Mouse (Mus musculus) right cerebral cortex, adult 18-20 months (tissue): Measurements from ENCODE around the gene Lgals7.

Source experiments
- DNase-seq: peaks from one replicate; pipeline ENCODE4 v3.0.0; 2022; ENCODE audit warnings: mixed read lengths

Lgals7 gene

DNA sequence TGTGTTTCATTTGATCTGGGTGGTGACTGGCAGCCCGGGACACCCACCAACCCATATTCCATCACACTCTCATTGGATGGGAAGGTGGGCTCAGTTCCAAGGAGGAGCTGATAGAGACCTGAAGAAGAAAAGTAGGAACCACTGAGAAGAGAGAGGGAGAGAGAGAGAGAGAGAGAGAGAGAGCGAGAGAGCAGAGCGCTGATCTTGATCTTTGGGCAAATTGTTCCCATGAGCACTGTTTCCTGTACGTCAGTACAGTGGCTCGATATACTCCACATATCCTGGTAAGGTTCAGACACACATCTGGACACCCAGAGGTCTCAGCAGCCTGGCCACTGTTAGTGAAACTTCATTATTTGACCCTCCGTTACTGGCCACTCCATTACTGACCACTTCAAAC is at the start of gene Lgals7:
Gene Lgals7 (plus strand): TSS at position 314 of the 400 bp plus-strand sequence.
- no peak for DNase-seq

DNA sequence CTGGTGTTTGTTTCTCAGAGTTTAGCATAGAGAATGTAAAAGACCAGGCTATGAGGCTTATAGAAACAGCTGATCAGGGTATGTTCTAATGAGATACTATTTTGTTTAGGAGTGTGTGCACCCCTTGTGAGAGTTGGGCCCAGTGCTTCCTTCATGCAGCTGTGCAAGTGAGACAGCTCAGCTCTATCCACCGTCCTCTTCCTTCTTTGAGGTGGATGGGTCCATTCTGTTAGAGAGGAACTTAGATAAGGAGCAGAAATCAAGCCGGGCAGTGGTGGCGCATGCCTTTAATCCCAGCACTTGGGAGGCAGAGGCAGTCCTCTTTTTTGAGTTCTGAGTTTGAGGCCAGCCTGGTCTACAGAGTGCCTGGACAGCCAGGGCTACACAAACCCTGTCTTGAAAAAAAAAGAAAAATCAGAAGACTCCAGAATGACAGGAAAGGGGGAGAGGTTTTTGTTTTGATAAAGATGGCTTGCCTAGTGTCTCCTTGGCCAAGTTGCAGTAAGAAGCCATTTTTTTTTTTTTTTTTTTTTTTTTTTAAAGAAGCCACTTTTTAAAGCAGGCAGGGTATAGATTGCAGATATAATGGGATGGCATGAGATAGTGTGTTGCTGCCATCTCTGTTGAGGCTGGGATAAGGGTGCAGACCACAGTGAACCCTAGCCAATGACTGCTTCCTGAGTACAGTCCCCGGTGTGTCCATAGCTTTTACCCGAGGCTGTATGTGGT is 49.2 kb upstream of the Lgals7 start:
- DNase-seq: no peak

DNA sequence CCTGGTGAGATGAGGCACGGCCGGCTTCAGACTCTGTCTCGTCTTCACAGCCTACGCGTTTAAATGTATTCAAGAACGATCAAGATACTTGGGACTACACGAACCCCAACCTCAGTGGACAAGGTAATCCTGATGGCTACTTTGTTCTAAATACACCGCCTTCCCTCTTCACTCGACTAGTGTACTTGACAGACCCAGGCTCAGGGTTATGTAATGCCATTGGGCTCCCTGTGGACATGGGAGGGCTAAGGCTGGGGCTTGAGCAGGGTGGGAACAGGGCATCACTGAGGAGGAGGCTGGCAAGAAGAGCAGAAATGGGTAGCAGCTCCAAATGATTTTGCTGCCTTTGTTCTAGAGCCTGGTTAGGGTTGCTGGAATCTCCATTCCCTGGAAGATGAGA is 48.4 kb upstream of the Lgals7 start:
- DNase-seq: no peak

DNA sequence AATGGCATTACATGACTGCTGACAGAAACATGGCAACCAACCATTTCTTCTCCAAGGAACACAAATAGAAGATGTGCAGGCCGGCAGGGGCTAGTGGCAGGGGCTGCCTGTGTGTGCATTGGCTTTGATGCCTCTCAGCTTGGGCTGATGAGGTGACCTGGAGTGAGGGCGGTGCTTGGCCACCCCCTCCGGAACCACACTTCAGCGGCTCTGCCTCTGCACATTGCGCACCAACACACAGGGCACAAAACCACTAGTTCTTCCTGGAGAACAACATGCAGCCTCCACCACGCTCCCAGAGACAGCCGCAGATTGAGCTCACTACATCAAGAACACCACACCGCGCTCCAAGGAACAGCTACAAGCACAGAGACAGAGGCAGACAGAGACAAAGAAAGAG is 47.5 kb upstream of the Lgals7 start:
- DNase-seq: no peak

DNA sequence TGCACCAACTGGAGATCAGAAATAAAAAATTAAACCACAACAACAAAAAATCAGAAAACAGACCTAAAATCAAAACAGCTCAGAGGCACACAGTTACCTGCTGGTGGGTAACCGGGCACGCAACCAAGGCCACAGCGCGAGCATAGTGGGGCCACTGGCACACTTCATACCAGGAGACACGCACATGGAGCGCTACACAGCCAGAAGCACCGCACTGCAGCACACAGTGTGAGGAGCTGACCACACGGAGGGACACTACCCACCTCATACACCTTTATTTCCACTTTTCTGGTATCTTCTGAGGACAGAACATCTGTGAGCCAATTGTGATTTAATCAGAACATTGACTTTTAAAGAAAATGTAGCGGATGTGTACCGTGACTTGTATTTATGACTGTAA is 46.7 kb upstream of the Lgals7 start:
- DNase-seq: no peak

DNA sequence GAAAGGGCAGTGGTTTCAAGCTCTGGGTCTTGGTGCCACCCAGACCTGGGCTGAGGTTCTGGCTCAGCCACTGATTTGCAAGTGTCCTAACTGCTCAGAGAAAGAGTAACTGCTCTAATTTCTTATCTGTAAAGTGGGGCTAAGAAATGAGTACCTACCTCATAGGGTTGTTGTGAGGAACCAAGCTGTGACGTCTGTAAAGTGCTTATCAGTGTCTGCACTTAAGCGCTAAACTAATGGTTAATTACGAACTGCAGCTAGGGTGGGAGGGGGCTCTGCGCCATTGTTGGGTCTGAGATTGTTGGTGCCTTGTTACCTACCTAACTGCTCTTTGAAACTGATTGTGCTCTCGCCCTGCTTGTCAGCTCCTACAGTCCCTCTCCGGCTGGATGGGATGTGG is 46.1 kb upstream of the Lgals7 start:
- no peak for DNase-seq

DNA sequence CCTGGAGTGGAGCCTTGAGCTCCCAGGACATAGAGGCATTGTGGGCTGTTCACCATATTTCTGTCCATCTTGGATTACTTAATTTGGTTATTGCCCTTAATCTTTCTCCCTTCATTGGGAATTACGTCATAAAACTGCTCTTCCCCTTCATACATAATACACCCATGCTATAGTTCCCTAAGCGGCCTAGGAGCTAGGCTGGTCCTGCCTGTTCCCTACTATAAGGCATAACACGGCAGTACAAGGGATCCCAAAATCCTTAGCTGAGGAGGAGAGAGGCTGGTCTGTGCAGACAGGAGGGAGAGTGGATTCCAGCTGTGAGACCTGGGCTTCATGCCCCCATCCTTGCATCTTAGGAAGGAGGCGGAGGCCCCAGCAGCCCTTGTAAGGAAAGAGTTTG is 45.7 kb upstream of the Lgals7 start:
- DNase-seq: no peak

DNA sequence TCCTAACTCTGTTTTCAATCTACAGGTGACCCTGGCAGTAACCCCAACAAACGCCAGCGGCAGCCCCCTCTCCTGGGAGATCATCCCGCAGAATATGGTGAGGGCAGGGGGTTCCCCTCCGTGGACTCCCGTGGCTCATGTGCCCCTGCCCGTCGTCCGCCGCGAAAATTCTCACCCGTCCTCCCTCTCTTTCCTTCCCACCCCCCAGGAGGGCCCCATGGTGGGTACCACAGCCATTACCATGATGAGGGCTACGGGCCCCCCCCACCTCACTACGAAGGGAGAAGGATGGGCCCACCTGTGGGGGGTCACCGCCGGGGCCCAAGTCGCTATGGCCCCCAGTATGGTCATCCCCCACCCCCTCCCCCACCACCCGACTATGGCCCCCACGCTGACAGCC is 45.2 kb upstream of the Lgals7 start:
- DNase-seq: no peak

DNA sequence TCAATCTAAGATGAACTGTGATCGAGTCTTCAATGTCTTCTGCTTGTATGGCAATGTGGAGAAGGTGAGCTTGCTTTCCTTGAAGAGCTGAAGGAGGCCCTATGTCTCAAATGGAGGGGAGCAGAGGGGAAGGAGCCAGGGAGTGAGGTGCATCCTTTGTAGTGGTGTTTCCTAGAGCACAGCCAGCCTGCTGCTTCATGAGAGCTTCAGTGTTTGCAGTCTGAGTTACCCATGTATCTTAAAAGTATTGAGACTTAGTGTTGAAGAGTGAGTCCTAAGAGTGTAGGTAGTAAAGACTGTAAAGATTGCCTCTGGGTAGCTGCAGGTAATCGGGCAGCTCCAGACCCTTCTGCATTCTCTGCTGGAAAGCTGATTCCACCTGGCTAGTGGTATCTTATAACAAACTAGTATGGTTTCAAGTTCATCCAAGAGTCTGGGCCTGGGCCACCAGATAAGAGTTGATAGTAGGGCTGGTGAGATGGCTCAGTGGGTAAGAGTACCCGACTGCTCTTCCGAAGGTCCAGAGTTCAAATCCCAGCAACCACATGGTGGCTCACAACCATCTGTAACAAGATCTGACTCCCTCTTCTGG is 44.7 kb upstream of the Lgals7 start:
- DNase-seq: no peak

DNA sequence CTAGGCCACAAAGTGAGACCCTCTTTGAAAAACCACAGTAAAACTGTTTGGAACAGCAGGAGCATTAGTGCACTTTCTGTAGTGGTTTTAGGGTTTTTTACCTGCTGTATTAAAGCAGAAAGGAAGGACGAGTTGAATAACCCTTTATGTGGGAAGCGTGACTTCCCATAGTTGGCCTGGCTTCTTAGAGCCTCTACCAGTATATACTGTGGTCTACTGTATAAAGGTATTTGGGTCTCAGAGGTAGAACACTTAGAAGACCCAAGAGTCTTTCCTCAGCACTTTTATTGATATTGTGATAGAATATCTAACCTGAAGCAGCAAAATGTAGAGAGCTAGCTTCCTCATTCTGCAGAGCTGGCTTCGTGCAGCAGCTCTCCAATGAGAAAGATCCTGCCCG is 44.1 kb upstream of the Lgals7 start:
- DNase-seq: no peak

DNA sequence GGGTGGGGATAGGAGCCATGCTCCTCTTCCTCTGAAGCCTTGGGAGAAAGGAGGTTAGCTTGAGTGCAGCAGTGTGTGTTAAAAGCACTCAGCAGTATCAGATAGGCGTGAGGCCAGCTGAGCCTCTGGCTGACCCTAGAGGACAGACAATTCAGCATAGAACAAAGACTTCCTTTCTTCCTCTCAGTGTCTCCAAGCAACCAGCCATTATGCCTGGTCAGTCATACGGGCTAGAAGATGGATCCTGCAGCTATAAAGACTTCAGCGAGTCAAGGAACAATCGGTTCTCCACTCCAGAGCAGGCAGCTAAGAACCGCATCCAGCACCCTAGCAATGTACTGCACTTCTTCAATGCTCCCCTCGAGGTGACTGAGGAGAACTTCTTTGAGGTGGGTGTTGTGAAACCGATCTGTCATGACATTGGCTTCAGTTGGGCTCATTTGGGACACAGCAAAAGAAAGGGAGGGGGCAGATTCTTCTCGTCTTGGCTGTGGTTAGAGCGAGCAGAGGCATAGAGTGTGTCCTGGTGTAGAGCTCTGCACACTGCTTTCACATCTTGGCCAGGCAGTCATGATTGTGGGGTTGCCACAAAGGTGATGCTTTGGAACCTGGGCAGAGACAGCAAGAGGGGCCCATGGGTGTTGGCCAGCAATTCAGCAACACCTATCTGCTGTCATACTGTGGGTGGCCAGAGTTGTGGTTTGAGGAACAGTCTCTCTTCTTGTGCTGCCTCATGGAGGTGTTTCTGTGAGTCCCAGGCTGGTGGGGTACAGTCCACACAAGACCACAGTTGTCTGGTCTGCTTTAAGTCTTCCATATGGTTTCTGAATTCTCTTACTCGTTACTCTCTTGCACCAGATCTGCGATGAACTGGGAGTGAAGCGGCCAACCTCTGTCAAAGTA is 43.0 kb upstream of the Lgals7 start:
- no peak for DNase-seq

DNA sequence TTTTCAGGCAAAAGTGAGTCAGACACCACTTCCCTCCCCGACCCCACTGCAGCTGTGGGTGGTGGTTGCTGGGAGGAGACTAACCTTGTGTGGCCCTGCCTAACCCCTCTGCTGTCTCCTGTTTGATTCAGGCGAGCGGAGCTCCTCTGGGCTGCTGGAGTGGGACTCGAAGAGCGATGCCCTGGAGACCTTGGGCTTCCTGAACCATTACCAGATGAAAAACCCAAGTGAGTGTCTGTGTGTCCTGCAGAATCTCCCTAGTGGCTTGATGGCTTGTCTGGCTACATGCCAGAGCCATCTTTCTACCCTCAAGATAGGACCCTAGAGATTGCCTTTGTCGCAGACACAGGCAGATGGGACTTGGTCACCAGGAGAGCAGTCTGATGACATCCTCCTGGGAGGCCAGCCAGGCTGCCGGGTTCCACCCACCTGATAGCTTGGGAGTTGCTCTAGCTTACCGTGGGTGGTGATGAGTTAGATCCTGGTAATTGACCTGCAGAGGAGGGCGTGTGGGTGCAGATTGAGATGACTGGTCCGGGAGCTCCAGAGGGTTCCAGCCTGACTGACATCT is 42.3 kb upstream of the Lgals7 start:
- DNase-seq: peak; percentile 71

DNA sequence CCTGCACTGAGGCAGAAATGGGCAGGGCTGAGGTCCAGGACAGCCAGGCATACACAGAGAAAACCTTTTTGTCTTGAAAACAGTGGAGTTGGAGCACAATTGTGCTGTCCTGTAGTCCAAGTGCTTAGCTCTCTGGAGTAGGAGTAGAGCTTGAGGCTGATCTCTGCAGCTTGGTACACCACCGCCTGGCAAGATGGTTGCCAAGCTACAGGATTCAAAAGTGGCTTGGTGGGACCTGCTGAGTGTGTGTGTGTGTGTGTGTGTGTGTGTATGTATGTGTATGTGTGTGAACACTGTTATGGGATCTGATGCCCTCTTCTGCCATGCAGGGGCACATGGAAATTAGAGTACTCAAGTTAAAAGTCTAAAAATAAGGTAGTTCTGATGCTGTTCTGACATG is 41.1 kb upstream of the Lgals7 start:
- DNase-seq: no peak

DNA sequence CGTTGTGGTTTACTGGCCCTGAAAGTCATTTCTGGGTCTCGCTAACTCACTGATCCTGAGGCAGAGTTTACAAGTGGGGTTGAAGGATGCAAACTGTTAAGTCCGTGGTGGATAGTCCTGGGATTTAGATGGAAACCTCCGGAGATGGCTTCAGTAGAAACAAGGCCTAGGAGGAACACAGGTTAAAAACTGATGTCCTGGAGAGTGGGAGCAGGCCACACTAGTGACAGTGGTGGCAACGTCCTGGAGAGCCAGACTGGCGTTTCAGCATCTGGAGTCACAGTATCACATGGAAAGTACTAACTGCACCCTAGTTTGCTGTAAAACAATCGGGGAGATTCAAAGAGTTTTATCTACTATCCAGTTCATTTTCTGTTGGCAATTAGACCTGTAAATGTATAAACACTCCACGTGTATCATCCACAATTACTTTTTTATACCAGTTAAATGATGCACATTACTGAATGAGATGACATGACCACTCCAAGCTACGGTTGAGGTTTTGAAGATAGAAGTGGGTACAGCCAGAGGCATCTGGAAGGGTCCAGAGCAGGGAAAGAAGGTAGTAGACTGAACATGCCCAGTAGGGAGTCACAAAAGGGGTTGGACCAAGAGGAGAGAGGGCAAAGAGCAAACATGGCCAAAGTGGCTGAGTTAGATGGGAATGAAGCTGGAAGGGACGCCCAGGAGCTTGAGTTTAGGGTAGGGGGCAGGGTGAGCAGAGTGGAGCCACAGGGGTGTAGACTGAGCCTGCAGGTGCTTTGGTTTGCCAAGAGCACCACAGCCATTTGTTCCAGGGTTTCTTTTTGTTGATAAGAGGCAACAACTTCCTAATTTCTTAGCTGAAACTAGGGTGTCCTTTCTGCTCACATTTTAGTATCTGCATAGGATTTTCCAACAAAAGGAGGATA is 40.4 kb upstream of the Lgals7 start:
- no peak for DNase-seq

DNA sequence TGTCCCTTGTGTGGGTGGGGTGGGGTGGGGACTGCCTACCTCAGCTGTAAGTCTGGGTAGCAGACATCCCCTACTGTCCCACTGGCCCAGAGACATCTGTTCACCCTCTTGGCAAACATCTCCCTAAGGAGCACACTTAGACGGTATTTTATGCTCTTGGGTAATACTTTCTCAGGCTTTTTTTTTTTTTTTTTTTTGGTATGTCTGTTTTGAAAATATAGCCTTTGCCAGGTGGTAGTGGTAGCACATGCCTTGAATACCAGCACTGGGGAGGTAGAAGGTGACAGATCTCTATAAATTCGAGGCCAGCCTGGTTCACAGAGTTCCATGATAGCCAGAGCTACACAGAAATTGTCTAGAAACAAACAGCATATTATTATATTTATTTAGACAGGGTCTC is 39.7 kb upstream of the Lgals7 start:
- DNase-seq: no peak

DNA sequence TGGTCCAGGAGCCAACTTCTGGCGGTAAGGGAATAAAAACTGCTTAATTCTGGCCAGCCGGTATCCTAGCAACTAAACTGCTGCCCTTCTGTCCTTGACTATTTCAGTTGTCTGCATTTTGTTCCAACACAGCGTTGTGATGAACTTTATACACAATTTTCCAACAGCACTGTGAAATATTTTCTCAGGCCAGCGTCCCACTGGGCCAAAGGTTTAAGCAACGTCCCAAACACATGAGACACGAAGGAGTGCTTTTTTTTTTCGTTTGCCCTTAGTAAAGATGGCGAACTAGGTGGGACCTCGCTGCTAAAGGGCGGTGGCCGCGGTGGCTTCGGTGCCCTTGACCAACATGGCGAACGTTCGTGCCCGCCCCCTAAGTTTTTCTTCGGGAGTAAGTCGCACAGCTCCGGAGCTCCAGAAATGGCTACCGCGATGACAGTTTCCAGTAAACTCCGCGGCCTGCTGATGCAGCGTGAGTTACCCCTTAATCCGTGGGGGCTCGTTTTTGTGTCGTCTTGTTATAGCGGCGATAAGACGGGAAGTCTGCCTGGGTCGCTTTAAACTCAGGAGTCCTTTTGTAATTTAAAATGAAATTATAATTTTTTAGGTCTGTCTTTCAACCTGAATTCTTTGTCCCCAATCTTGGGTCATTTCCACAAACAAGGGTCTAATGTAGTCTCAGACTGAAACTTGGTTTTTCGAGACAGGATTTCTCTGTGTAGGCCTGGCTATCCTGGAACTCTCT is 38.5 kb upstream of the Lgals7 start, which contains the start of gene Ech1:
Gene Ech1 (plus strand): TSS at position 277 of the 745 bp plus-strand sequence.
- DNase-seq: peak; percentile 90

DNA sequence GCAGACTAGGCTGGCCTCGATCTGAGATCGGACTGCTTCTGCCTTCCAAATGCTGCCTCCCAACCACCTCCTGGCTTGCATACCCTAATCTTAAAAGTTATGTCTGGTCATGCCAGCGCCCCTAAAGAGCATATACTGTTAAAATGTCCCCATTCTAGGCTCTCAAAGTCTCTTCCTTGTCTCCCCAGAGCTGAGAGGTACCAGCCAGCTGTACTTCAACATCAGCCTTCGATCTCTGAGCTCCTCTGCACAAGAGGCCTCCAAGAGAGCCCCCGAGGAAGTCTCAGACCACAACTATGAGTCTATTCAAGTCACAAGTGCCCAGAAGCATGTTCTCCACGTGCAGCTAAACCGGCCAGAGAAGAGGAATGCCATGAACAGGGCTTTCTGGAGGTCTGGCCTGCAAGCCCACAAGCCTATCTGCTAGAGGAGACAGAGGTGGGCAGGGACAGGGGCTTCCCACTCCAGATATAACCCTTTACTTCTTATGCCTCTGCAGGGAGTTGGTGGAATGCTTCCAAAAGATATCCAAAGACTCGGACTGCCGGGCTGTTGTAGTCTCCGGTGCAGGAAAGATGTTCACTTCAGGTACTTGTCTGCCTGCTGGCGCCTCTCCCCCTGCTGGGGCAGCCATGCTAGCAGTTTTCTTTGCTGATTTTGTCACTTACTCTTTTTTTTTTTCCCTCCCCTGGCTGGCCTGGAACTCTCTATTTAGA is 37.8 kb upstream of the Lgals7 start:
- DNase-seq: no peak

DNA sequence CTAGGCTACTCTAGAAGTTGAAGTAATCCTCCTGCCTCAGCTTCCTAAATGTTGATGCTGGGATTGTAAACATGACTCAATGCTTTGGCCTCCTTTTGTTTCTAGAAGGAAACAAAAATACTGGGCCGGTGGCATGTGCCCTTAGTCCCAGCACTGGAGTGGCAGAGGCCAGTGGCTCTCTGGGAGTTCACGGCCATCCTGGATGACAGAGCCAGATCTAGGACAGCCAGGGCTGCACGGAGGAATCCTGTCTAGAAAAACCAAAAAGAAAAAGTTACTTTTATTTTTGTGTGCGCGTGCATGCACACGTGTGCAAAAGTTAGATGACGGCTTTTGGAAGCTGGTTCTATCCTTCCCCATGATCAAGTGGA is 37.3 kb upstream of the Lgals7 start:
- no peak for DNase-seq

DNA sequence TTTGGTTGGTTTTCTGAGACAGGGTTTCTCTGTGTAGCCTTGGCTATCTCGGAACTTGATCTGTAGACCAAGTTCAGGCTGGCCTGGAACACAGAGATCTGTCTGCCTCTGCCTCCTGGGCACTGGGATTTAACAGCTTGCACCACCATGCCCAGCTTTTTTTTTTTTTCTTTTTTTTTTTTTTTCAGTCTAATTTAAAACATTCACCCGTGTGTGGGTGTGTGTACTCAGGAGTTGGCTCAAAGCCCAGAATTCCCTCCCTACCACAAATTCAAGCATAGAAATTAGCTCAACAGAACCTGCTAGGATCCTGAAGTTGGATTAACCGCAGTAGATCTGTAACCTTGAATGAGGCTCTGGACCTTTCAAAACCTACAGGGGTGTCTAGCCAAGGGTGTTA is 36.3 kb upstream of the Lgals7 start:
- DNase-seq: peak; percentile 76

DNA sequence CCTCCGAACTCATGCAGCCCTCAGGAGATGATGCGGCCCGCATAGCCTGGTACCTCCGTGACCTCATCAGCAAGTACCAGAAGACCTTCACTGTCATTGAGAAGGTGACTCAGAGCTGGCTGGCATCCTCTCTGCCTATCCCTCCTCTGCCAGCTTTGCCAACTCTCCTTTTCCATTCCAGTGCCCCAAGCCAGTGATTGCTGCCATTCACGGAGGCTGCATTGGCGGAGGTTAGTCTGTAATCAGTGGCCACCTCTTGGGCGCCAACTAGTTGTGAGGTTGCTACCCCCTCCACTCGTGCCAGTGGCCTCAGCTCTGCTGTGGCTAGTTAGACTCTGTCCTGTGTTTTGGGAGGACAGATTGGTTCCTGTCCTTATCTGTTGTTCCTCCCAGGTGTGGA is 33.8 kb upstream of the Lgals7 start:
- DNase-seq: no peak

DNA sequence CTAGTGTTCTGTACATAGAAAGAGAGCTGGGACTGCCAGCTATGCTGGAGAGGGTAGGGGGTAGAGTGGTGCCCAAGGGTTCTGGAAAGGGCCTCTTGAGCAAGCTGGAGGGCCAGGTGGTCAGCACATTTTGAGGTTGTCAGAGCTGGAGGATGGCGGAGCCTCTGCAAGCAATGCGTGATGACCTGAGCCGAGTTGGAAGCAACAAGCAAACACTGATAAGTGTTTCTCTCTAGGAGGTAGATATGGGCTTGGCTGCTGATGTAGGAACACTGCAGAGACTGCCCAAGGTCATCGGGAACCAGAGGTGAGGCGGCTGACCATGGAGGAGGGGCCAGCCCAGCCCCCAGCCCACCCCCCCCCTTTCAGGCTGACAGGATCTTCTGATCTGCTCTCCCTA is 32.7 kb upstream of the Lgals7 start:
- no peak for DNase-seq
